Mouse (Mus musculus) layer of hippocampus, adult 9-11 months (tissue): ENCODE results near the gene Foxp1.

Experiments used
- DNase-seq: peaks from one replicate; pipeline ENCODE4 v3.0.0; 2022

Foxp1 gene

DNA sequence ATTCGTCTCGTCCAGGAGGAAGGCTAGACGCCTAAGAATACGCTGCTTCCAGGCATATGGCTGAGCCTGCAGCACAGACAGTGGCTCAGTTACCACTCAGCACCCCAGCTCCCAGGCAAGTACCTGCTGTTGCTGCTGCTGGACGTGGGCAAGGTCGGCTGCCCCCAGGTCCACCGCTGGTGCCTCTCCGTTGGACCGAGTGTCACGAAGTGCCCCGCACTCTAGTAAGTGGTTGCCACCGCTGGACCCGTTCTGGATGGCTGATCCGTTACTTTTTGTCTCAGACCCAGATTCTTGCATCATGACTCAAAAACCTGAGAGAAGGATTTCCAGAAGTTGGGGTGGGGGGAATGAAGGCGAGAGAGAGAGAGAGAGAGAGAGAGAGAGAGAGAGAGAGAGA is 359.8 kb downstream of the Foxp1 start:
- DNase-seq: no peak

DNA sequence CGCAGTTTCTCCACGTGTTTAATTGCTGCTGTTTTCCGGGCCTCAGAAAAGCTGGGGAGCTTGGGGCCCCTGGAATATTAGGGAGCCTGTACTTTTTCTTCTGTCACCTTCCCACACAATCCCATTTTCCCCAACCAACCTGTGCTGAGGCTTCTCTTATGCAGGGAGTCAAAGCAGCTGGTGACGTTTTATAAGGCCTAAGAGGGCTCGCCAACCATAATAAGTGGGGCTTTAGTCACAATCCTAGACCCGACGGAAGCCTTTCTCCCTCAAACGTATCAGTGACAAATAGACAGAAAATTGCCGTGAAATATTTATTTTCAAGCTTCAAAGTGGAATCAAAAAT is 362.2 kb downstream of the Foxp1 start:
- DNase-seq: no peak

DNA sequence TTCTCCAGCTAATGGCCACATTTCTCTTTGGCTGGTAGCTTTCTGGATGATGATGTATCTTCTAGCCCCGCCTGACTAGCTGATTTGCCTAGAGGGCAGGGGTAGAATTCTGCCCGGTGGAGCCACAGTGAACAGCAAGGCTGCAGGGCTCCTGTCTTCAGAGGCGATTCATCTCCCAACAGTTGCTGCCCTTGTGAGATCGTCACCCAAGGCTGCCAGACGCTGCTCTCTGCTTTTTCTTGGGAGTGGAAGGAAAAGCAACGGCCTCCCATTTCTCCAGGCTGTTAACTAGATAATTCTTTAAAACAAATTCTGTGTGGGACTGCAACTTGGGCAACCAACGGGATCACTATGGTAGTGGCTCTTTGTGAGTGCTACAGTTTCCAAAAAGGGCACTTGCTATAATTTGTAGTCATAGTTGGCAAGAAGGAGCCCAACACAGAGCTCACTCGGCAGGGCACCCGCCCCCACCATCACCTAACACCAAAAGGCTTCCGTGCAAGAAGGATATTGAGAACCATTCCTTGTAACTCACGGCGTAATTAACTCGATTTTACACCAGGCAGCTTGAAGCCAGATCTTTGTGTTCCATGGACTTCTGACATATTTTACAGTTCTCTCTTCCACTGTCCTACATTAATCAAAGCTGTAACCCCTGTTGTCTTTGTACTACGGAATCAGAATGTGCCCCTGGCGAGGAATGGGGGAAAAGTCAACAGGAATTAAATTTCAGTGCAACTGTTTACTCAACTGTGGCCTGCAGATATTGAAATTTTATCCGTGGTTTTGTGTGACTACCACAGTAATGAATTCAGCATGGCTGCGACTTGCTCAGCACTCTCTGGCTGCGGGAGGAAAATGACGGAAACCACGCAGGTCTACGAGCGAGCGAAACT is 362.8 kb downstream of the Foxp1 start:
- no peak for DNase-seq

DNA sequence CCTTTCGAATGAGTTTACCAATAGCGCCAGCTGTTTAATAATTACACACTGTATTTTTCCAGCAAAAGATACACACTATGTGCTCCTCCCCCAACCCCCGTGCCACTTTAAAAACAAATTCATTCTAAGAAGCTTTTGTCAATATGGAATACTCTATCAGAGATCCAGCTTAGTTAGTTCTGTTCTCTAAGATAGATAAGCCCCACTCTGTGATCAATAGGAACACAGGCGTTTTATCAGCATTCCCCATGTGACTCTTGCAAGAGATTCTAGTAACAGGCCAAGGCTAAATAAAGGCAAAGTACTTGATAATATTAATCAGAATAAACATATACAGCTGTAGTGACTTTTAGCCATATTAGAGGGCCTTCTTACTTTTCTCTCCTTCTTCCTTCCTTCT is 368.8 kb downstream of the Foxp1 start:
- DNase-seq: no peak

DNA sequence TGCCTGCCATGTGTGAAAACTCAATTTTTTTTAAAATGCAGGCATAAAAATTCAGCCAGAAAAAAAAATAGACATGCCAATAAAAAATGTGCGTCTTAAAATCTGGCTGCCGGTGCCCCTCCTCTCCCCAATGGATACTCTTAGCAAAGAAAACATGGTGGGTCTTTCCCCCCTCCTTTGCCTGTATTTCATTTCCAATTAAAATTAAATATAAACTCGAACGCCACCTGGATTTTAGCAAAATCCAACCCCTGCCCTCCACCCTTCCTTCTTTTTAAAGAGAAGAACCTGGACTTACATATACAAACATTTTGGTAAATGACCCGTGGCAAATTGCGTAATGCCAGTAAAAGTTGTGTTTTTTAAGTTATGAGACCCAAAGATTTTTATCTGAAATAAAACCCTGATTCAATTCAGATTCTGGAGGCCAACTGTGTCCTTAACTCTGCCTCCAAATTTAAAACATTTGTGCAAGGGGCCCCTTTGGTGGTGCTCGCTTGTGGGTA is 376.1 kb downstream of the Foxp1 start:
- no peak for DNase-seq

DNA sequence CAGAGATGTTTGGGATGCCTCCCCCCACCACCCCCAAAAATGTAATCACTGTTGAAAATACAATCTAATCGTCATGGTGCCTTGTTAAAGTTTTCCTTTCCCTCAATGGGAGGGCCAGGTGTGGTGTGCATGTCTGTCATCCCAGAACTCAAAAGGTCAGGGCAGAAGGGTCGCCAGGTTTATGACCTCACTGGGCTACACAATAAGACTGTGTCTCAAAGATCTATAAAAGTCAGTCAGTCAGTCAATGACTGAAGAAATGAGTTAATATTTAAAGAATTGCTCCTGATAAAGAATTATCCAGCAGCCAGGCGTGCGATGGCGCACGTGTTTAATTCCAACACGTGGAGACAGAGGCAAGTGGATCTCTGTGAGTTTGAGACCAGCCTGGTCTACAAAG is 377.5 kb downstream of the Foxp1 start:
- DNase-seq: no peak

DNA sequence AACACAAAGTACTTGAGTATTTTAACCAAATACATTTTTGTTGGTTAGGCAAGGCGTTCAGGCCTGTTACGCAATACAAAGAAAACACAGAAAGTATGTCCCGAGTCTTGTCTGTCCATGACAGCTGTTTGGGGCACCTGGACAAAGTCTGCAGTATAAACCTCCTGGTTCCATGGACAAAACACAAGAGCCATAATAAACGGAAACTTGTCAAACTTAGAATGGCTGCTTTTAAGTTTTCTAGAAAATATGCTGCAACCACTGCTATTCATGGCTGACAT is 378.8 kb downstream of the Foxp1 start:
- no peak for DNase-seq

DNA sequence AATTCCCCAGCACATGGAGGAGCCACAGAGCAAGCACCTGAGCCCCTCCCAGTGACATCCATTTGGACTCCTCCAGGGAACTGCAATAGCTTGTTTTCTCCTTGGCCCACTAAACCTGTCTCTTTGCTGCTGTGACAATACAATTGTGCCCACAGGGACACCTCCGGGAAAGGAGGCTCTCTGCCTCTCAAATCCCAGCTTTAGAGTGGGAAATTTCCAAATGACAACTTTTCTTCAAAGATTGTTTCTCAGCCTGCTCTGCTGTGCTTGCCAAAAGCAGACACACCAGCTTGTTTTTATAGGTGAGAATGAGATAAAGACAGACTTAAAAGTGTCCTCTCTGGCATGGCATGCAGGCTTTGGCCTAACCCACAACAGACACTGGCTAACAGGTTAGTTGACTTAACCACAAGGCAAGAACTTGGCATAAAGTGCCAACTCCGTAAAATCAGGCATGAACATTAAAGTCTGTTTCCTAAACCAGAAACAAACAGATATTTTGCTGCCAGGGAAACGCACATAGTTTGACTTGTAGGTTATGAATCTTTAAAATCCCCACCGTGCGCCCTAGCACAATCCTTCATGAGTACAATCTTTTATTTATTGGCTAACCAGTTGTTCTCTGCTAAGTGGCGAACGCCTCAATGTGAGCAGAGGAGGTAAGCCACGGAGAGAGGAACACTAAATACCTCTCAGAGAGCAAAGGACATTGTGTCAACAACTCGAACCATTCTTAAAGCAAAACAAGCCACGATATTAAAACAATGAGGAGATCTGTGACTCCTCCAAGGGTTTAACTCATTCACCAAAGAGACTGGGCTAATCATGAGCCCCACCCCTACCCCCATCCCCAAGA is 379.4 kb downstream of the Foxp1 start:
- DNase-seq: no peak

DNA sequence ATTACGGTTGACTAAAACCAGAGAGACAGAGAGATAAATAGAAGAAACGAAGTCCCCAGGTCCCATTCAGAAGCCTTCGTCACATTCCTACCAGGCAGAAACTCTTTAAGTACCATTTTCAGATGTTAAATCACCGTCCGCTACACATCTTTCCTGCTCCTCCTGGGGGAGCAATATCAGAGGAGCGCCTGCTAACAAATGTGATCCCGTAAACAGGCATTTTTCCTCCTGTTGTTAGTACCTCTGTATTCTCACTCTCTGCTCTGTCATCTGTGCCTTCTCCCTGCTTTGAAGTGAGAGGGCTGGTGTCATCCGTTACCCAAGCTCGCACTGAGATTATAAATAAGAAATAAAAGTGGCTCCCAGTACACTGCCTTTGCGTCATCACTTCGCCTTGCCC is 384.5 kb downstream of the Foxp1 start:
- no peak for DNase-seq

DNA sequence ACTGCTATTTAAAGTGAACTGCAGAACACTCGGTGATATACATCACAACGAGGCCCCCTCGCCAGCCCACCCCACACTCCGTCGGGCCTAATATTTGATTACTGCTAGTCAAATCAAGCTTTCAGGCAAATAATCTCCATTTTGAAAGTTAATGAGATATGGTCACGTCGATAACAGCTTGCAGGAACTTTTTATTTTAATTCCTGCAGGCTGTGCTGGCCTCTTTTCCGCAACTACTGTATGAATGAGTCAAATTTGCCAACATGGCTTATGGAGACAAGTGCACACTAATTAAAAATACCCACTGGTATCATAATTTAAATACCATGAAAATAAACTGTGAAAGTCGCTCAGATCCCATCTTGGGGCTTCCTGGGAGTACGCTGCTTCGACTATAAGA is 385.4 kb downstream of the Foxp1 start:
- DNase-seq: no peak

DNA sequence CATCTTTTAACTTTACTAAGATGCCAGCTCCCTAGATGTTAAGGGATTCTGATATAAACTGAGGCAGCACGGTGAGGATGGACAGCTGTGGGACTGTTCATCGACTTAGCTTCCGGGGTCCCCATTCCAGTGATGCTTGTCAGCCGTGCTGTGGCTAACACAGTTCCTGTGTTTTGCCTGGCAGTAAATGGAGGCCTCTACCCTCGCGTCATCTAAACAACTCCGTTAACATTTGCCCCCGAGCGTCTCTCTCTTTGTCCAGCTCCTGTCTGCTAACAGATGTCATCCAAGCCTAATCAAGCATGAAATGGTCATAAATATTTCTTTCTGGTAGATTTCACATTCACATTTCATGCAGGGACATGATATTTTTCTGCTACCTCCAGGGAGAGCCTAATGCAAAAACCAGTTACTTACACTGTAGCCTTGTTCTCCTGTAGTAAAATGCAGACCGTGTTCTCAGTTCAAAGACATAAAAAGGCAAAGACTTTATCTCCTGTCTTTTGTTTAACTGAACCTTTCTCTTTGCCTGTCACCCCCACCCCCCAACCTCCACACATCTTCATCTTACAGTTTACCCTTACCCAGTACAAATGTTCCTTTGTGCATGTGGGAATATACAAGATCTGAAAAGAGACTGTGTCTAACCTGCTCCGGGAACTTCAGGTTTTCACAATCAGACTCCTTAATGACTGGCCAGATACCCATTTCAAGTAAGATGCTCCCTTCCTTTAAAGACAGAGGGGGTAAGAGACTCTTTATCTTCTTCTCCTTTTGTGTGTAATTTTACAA is 386.4 kb downstream of the Foxp1 start:
- DNase-seq: no peak

DNA sequence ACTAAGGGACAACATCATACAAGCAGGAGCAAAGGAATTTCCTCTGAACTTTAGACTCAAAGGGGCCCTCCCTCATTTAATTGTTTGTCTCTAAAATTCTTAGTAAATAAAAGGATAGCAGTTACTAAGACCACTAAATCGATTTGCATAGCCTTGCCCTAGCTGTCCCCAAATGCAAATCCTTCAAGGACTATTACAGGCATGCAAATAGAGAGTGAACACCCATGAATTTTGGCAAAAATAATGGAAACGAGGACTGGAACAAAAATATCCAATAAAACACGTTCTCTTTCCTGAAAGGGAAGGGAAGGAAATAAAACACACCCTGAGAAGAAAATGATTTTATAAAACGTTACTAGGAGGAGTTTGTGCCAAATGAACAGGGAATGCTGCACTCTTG is 390.7 kb downstream of the Foxp1 start:
- DNase-seq: no peak

DNA sequence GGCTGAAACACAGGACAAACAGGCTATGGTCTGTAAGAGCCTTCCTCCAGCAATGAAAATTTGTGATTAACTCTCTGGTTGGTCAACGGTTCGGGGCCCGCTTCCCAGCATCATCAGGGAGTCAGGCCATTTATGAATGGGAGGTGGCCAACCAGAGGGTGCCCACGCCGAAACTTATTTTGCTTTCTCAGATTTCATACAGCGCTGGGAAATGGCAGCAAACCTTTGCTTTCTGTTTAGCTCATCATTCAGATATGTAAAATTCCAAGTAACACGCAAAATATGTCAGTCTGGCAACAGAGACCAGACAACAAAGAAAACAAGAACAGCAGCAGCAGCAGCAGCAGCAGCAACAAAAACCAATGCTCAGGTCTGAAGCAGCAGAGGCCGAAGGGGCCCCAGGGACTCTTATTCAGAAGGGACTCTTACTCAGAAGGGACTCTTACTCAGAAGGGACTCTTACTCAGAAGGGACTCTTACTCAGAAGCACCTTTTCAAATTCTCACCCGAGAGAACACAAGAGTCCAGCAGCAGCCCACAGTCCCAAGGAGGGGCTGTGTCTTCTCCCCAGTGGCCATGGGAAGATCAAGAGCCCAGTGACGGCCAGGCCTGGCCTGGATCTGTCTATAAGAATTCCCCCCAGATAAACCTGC is 391.6 kb downstream of the Foxp1 start:
- no peak for DNase-seq

DNA sequence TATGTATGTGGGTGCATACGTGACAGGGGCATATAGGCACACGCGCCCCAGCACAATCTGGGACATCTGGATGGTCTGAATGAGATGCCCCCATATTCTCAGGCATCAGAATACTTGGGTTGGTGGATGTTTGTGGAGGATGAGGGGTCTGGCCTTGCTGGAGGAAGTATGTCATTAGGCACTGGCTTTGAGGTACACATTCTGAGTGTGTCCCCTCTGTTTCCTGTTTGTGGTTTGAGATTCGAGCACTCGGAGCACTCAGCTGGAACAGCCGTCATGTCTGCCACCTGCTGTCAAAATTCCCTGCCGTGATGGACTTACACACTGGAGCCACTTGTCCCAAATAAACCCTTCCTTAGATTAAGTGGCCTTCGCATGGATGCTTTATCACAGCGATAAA is 395.8 kb downstream of the Foxp1 start:
- DNase-seq: no peak

DNA sequence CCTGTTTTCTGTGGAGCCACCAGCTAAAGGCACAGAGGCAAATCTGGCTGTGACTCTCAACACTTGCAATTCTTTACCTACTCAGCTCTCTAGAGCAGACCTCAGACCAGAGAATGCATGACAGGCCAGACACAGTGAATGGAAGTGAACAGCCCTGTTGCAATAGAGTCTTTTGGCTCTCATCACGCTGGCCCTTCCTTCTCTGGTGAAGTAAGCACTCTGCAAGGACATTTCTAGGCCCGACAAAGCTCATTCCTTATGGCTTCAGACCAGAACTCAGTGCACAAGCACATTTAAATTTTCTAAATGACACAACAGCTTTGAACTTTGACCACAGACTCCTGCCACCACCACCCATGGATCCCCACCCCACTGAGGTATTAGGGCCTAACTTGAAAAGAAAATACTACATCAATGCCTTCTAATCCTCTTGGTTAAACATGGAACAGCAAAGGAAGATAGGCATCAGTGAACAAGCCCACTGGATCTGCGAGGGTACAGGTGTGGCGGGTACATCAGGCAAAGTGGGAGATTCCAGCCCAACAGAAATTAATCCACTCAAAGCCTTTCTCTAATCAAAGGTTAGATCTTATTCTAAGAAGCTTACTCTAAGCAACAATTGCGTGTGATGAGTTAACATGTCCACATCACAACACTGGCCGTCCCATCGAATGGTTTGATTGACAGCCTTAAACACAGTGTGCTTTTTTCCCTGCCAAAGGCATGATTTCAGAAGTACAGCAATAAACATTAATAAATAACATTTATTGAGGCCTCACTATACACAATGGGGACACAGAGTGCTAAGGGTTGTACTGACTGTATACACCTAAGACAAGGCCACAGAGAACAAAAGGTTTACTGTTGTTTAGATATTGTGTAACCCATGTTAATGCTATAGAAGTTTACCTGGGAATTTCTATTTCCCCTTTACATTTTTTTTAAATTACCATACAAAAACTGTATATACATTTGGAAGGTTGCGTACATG is 401.4 kb downstream of the Foxp1 start:
- no peak for DNase-seq

DNA sequence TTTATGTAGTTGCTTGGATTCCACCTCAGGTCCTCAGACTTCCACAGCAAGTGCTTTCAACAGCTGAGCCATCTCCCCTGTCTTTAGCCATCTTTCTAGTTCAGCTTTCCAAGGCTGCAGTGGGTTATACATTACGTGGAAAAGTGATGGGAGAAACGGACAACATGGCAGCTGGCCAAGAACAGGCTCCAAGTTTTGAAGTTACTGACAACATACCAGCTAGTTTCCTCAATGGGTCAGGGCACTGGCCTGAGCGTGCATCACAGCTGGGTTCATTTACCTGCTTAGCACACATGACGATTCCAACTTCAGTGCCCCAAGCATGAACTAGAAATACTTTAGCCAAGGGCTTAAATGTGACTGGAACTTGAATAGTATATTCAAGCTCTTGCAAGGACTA is 404.0 kb downstream of the Foxp1 start:
- DNase-seq: no peak

DNA sequence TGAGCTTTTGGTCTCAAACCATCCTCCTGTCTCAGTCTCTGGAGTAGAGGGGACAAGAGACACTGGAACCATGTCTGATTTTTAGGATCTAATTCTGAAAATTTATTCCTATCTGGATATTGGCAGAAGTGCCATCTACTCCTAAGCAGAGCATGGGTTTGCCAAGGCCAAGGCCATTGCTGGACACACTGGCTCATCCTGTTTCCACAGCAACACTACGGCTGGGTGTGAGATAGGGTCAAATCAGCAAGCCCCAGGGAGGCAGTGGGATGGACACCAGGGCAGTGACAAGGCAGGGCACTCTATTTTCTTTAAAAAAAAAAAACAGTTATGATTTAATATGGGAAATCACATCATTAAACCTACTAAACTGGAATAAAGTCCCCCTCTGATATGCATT is 405.1 kb downstream of the Foxp1 start:
- DNase-seq: no peak

DNA sequence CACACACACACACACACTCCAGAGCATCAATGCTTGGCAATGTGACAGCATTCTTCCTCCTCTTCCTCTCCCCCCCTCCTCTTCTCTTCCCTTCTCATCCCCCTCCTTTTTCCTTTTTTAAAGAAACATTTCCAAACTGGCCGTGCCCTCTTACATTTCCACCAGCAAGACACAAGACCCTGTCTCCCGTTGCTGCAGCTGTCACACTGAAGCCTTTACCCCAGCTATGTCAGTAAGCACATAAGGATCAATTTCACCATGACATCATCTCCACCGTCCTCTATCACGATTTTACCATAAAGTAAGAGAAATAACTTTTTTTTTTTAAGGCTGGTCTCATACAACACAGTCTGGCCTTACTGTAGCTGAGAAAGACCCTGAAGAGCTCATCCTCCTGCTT is 410.7 kb downstream of the Foxp1 start:
- DNase-seq: no peak

DNA sequence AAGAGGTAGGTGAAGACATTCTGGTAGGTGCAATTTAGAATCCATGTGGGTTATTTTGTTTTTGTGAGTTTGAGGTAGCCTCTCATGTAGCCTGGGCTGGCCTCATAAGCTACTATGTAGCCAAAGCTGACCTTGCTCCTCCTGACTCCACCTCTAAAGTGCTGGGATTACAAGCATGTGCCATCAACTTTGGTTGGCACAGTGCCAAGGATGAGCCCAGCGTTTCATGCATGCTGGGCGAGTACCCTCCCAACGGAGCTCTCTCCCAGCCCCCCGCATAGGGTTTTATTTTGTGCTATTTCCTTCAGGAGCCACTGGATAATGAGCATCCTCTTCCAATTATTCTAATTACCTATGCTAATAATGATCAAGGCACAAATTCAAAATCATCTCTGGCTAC is 414.1 kb downstream of the Foxp1 start:
- DNase-seq: no peak

DNA sequence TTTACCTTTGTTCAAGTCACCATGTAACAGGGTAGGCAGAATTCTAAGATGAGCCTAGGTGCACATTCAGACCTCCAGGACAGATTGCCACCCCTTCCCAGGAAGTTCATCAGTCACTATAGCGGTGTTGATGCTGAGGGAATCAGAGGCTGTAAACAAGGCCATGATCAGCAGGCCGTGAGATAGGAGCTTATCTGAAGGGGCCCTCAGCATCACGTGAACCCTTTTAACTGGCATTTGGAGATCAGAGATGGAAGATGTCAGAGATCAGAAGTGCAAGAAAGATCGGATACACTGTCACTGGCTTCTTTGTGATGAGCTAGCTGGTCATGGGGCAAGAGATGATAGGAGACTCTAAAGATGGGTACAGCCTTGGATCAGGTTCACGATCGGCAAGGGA is 414.8 kb downstream of the Foxp1 start:
- DNase-seq: no peak

DNA sequence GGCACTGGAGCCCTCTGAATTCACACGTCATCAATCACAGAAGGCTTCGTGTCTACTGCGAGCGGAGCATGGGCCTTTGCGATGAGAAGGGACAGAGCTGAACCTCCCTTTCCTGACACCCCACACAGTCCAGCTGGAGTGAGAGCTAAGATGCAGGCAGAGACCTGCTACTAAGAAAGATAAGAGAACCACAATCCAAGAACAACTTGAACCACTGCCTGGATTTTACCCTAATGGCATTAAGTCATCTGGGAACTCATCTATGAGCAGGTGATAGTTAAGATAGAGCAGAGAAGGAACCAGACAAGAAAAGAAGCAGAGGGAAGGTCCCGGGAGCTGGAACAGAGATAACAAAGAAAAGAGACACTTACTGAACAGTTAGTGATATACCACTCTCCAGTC is 415.4 kb downstream of the Foxp1 start:
- DNase-seq: no peak

DNA sequence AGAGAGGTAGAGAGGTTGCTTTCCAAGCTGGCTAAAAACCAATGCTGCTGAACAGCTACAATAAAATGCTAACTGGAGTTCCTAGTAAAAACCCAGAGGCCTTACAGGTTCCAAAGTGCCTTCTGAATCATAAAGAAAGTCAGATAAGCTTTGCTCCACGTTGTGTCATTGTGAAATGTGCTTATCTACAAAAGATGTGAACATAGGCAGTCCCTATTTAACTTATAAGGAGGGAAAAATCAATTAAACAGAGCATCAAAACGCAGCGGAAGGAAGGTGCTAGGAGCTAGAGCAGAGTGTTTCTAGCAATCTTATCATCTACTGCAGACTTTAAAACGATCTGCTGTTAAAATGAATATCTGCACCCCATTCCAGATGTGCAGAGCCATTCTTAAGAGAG is 416.5 kb downstream of the Foxp1 start:
- no peak for DNase-seq
